Mouse (Mus musculus): ENCODE results near the gene Slc7a4. TPM values are rescaled to one million over a fixed set of nuclear protein-coding genes. Genes with fewer than 3 reads are reported as not detected.
"Not testable (repeated sequence)": the region's sequence is repeated elsewhere in the genome, so short reads cannot be mapped to it uniquely, and the experiment has no call there.

Gene Slc7a4
- polyA plus RNA-seq, 1 experiment from 2014 or later: 10.9 TPM

DNA sequence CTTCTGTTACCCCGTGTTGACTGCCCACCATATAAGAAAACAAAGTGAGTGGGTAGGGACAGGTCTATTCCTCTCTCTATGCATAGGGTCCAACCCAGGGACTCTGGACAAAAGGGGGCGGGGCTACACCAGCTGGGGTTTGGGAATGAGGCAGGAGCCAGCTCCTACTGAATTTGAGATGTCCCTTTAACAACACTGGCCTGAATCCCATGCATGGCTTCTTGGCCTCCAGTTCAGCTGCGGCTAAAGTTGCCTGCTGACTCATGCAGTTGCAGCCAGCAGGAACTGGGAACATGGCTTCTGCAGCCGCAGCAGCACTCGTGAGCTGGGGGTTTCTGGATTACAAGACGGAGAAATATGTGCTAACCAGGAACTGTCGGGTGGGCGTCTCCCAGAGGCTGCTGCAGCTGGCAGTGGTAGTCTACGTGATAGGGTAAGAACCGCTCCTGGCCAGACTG lies 21.2 kb downstream of the Slc7a4 start, which contains the start of gene P2rx6:
TSS of gene P2rx6 (plus strand) at position 135 of the 458 bp plus-strand sequence.
- peaks cover 12% of the 10 kb centered on the region for H3K27me3 ChIP-seq (replicated peaks)
- H3K4me2 ChIP-seq: peak within 1 kb of the TSS; percentile 72
- ATAC-seq (ENCODE audit: insufficient number of reproducible peaks, low FRiP score): peak; percentile 28; the same call in 1 of the 2 replicates
- H3K4me3 ChIP-seq: peak within 1 kb of the TSS; percentile 45
- H3K4me1 ChIP-seq (replicated peaks): peaks cover 37% of the 10 kb centered on the region
- H3K36me3 ChIP-seq: no peaks in the 10 kb centered on the region
- H3K9ac ChIP-seq: peak within 1 kb of the TSS; percentile 58
- H3K9me3 ChIP-seq (replicated peaks): no peaks in the 10 kb centered on the region
- 2% methylated on average over 10 of the region's 10 CpGs for WGBS
- peak within 1 kb of the TSS; percentile 48; the same call in 1 of the 2 replicates for H3K27ac ChIP-seq (ENCODE audit: poor library complexity, severe bottlenecking)

DNA sequence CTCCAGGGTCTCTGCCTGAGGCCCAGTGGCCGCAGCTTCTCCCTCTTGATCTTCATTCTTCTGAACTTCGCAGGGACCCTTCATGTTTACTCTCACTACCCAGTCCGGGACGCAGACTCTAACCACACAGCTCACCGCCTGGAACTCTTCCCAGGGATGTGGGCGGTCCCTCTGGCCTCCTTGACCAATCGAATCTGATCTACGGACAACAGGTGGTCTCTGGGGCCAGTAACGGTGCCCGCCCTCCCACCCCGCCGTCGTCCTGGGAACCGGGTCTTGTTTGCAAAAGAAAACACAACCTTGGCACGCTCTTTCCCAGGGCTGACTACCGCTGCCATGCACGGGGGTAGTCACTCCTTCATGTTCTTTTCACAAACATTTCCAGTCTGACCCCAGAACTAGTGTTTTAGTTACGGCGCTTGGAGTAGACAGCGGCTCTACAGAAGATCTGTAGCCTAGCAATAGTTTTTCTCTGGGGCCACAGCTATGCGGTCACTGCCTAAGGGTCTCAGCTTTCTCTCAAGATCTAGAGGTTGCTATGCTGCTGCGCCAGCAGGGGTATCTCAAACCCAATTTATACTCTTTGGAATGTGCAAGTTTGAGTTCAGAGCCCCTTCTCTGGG lies 21.8 kb downstream of the Slc7a4 start, which contains the start of gene Lrrc74b:
TSS of gene Lrrc74b (minus strand) at position 120 of the 623 bp plus-strand sequence.
- no peaks in the 10 kb centered on the region for H3K9me3 ChIP-seq (replicated peaks)
- WGBS: 1% methylated on average over 22 of the region's 22 CpGs
- H3K27me3 ChIP-seq (replicated peaks): peaks cover 12% of the 10 kb centered on the region; the same call in 1 of the 2 replicates
- H3K4me1 ChIP-seq (replicated peaks): peaks cover 37% of the 10 kb centered on the region
- H3K36me3 ChIP-seq: no peaks in the 10 kb centered on the region
- H3K27ac ChIP-seq (ENCODE audit: poor library complexity, severe bottlenecking): peak within 1 kb of the TSS; percentile 48; the same call in 1 of the 2 replicates
- peak within 1 kb of the TSS; percentile 45 for H3K4me3 ChIP-seq
- peak within 1 kb of the TSS; percentile 58 for H3K9ac ChIP-seq
- ATAC-seq (ENCODE audit: insufficient number of reproducible peaks, low FRiP score): peak; percentile 81
- H3K4me2 ChIP-seq: peak within 1 kb of the TSS; percentile 72

DNA sequence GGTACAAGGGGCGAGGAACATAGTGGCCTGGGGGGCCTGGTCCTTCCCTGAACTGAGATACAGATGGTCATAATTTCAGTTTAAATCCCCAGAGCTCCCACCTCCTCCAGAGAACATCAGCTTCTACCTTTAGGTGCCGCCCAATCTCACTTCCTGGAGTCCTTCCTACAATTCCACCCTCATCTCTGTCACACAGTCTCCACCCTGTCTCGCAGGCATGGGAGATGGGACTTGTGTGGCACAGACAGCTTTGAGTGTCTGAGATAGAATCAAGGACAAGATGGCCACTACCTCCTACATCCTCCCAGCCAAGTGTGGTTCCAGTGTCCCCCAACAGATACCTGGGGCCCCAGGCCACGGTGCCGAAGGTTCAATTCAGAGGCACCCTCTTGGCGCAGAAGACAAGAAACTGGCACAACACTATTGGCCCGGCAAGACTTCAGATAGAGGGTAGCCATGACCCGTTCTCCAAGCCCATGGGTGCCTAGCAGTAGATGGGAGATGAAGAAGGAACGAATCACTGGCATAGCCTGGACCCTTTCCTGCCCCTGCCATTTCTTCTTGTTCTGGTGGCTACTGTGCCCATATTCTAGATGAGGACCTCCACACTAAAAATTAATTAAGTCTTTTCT lies 23.5 kb downstream of the Slc7a4 start:
- Histone ChIP-seq H3K4me2 (peak overlapping the region; percentile 59), H3K27ac (ENCODE audit: poor library complexity, severe bottlenecking) (no peak overlapping the region), H3K36me3 (no peaks in the 10 kb centered on the region), H3K4me1 (replicated peaks) (peaks cover 50% of the 10 kb centered on the region), H3K9ac (no peak overlapping the region), H3K4me3 (0 out of 2 replicates have a peak overlapping the region, but pooled peaks have one; percentile 9), H3K27me3 (replicated peaks) (peaks cover 8% of the 10 kb centered on the region; the same call in 1 of the 2 replicates), H3K9me3 (replicated peaks) (no peaks in the 10 kb centered on the region)
- no peak for ATAC-seq (ENCODE audit: insufficient number of reproducible peaks, low FRiP score)
- WGBS: 63% methylated on average over 9 of the region's 9 CpGs

DNA sequence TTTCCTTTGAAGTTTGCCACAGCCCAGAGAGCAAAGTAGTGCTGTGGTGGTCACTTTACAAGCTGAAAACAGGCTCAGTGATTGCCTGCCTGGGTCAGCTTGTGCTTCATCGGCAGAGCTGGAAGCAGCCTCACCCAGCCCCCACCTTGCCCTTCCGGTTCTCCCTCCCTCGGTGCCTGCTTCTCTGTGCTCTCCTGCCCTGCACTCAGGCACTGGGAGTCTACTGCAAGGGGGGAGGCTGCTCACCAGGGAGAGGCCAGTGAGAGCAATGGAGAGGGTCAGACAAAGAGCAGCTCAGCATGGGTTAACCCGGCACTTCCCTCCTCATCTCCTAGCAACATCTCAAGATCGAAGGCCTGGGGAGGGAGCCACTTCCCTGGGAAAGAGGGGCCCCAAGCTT lies 24.2 kb downstream of the Slc7a4 start:
- peak; percentile 26; the same call in 1 of the 2 replicates for ATAC-seq (ENCODE audit: insufficient number of reproducible peaks, low FRiP score)
- no peaks in the 10 kb centered on the region for H3K36me3 ChIP-seq
- peak overlapping the region; percentile 27; the same call in 1 of the 2 replicates for H3K9ac ChIP-seq
- peaks cover 57% of the 10 kb centered on the region for H3K4me1 ChIP-seq (replicated peaks)
- peaks cover 6% of the 10 kb centered on the region; the same call in 1 of the 2 replicates for H3K27me3 ChIP-seq (replicated peaks)
- 3% methylated on average over 5 of the region's 5 CpGs for WGBS
- H3K4me2 ChIP-seq: peak overlapping the region; percentile 59
- peak overlapping the region; percentile 9; the same call in 1 of the 2 replicates for H3K4me3 ChIP-seq
- H3K9me3 ChIP-seq (replicated peaks): no peaks in the 10 kb centered on the region
- H3K27ac ChIP-seq (ENCODE audit: poor library complexity, severe bottlenecking): peak overlapping the region; percentile 30; the same call in 1 of the 2 replicates

- H3K27ac ChIP-seq (ENCODE audit: poor library complexity, severe bottlenecking): peak overlapping the region; percentile 30; the same call in 1 of the 2 replicates
- no peaks in the 10 kb centered on the region for H3K9me3 ChIP-seq (replicated peaks)
- peak overlapping the region; percentile 27; the same call in 1 of the 2 replicates for H3K9ac ChIP-seq
- H3K4me1 ChIP-seq (replicated peaks): peaks cover 61% of the 10 kb centered on the region
- H3K36me3 ChIP-seq: no peaks in the 10 kb centered on the region
- peak overlapping the region; percentile 12; the same call in 1 of the 2 replicates for H3K4me3 ChIP-seq
- ATAC-seq (ENCODE audit: insufficient number of reproducible peaks, low FRiP score): no peak
- H3K27me3 ChIP-seq (replicated peaks): peaks cover 4% of the 10 kb centered on the region; the same call in 1 of the 2 replicates
- peak overlapping the region; percentile 59 for H3K4me2 ChIP-seq
- WGBS: 0% methylated on average over 5 of the region's 5 CpGs
These were observed 25.0 kb downstream of the Slc7a4 start for GRCm38 (mm10) chr16:17557947-17558480.

DNA sequence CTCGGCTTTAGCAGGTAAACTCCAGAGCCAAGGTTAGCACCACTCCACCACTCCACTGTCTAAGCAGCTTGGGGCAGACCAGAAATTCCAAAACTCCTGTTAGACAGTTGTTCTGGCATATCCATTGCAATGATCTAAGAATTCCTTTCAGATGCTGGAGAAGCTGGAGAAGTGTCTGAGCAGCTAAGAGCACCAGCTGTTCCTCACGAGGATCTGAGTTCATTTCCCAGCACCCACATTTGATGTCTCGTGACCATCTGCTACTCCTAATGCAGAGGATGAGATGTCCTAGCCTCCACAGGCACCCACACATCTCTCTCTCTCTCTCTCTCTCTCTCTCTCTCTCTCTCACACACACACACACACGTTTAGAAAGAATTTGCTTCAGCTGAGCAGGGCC lies 26.1 kb downstream of the Slc7a4 start:
- Histone ChIP-seq H3K4me2 (no peak overlapping the region), H3K9ac (no peak overlapping the region), H3K27ac (ENCODE audit: poor library complexity, severe bottlenecking) (no peak overlapping the region), H3K4me1 (replicated peaks) (peaks cover 56% of the 10 kb centered on the region), H3K27me3 (replicated peaks) (no peaks in the 10 kb centered on the region), H3K9me3 (replicated peaks) (no peaks in the 10 kb centered on the region), H3K4me3 (no peak overlapping the region), H3K36me3 (no peaks in the 10 kb centered on the region)
- ATAC-seq (ENCODE audit: insufficient number of reproducible peaks, low FRiP score): no peak
- 67% methylated on average over 4 of the region's 4 CpGs for WGBS

GRCm38 (mm10) chr16:17556180-17556579 lies 26.8 kb downstream of the Slc7a4 start:
- Histone ChIP-seq H3K27ac (ENCODE audit: poor library complexity, severe bottlenecking) (no peak overlapping the region), H3K4me1 (replicated peaks) (peaks cover 48% of the 10 kb centered on the region), H3K36me3 (no peaks in the 10 kb centered on the region), H3K9me3 (replicated peaks) (no peaks in the 10 kb centered on the region), H3K4me2 (no peak overlapping the region), H3K4me3 (no peak overlapping the region), H3K9ac (no peak overlapping the region), H3K27me3 (replicated peaks) (no peaks in the 10 kb centered on the region)
- no peak for ATAC-seq (ENCODE audit: insufficient number of reproducible peaks, low FRiP score)
- WGBS: 80% methylated on average over 4 of the region's 4 CpGs

GRCm38 (mm10) chr16:17554702-17555101 lies 28.3 kb downstream of the Slc7a4 start:
- ATAC-seq (ENCODE audit: insufficient number of reproducible peaks, low FRiP score): peak; percentile 73
- H3K36me3 ChIP-seq; H3K9me3 ChIP-seq (replicated peaks); H3K9ac ChIP-seq; H3K27me3 ChIP-seq (replicated peaks): not testable (repeated sequence)
- Histone ChIP-seq H3K27ac (ENCODE audit: poor library complexity, severe bottlenecking) (peak overlapping the region; percentile 92), H3K4me2 (peak overlapping the region; percentile 69), H3K4me1 (replicated peaks) (peaks cover 41% of the 10 kb centered on the region), H3K4me3 (peak overlapping the region; percentile 32; the same call in 1 of the 2 replicates)
- 8% methylated on average over 4 of the region's 4 CpGs for WGBS

GRCm38 (mm10) chr16:17553910-17554685 lies 28.9 kb downstream of the Slc7a4 start:
- Histone ChIP-seq H3K9ac (peak overlapping the region; percentile 53; the same call in 1 of the 2 replicates), H3K4me3 (peak overlapping the region; percentile 32), H3K4me2 (peak overlapping the region; percentile 69), H3K27me3 (replicated peaks) (no peaks in the 10 kb centered on the region), H3K9me3 (replicated peaks) (no peaks in the 10 kb centered on the region), H3K4me1 (replicated peaks) (peaks cover 35% of the 10 kb centered on the region), H3K36me3 (no peaks in the 10 kb centered on the region), H3K27ac (ENCODE audit: poor library complexity, severe bottlenecking) (peak overlapping the region; percentile 92)
- WGBS: 6% methylated on average over 18 of the region's 18 CpGs
- peak; percentile 89 for ATAC-seq (ENCODE audit: insufficient number of reproducible peaks, low FRiP score)

- H3K4me1 ChIP-seq (replicated peaks): peaks cover 24% of the 10 kb centered on the region
- no peak overlapping the region for H3K4me3 ChIP-seq
- H3K4me2 ChIP-seq: no peak overlapping the region
- ATAC-seq (ENCODE audit: insufficient number of reproducible peaks, low FRiP score): no peak
- no peaks in the 10 kb centered on the region for H3K9me3 ChIP-seq (replicated peaks)
- H3K36me3 ChIP-seq: no peaks in the 10 kb centered on the region
- H3K27ac ChIP-seq (ENCODE audit: poor library complexity, severe bottlenecking): no peak overlapping the region
- 65% methylated on average over 7 of the region's 7 CpGs for WGBS
- H3K27me3 ChIP-seq (replicated peaks): no peaks in the 10 kb centered on the region
- H3K9ac ChIP-seq: no peak overlapping the region
These were observed 30.2 kb downstream of the Slc7a4 start for GRCm38 (mm10) chr16:17552837-17553236.

Measured in heart, embryonic 12.5 days (tissue).